Mouse (Mus musculus) forebrain, embryonic 10.5 days (tissue): ENCODE data around the gene Phgr1. TPM values are rescaled to one million over a fixed set of nuclear protein-coding genes. Genes with fewer than 3 reads are reported as not detected.
A peak's percentile ranks its signal among the peaks of the same experiment; 100 is the strongest.

Experiments used
- DNase-seq: peaks from one replicate; pipeline ENCODE4 v3.0.0-alpha.2; 2017; ENCODE audit warnings: low spot score; ENCODE audit errors: extremely low spot score
- H3K27ac ChIP-seq: fragments of 300-500 bp; sonication (generic); 2 replicates; pipeline ENCODE4 v1.5.1; 2016; ENCODE audit warnings: mild to moderate bottlenecking
- H3K27me3 ChIP-seq: fragments of 300-500 bp; sonication (generic); 2 replicates; pipeline ENCODE4 v1.6.1; 2016; ENCODE audit warnings: mild to moderate bottlenecking; ENCODE audit not compliant: poor library complexity, severe bottlenecking
- H3K36me3 ChIP-seq: fragments of 300-500 bp; sonication (generic); replicated peaks from 2 replicates; pipeline ENCODE4 v1.6.1; 2016; ENCODE audit warnings: mild to moderate bottlenecking, moderate library complexity
- H3K4me1 ChIP-seq: fragments of 300-500 bp; sonication (generic); 2 replicates; pipeline ENCODE4 v1.6.1; 2016
- H3K4me3 ChIP-seq: fragments of 300-500 bp; sonication (generic); 2 replicates; pipeline ENCODE4 v1.5.1; 2016; ENCODE audit warnings: mild to moderate bottlenecking, moderate library complexity
- H3K9me3 ChIP-seq: fragments of 300-500 bp; sonication (generic); 2 replicates; pipeline ENCODE4 v1.6.1; 2016; ENCODE audit warnings: mild to moderate bottlenecking, moderate library complexity
- WGBS: fragments of 180-500 bp; shearing (Covaris S2); methylation state at CpG from one replicate; pipeline ENCODE4 v1.1.7; 2016; 5-methylcytosine and 5-hydroxymethylcytosine counted together
- polyA plus RNA-seq: library from polyadenylated mRNA; unstranded; fragments of >200 nt; fragmentation: Nextera tagmentation; extraction: Ambion mirVana; gene quantifications from 2 replicates; pipeline ENCODE4 v1.2.1, GENCODE M21; 2016

Gene Phgr1
- polyA plus RNA-seq, 1 experiment from 2014 or later: not detected

- no peaks in the 10 kb centered on the region for H3K27me3 ChIP-seq
- peak within 1 kb of the TSS; percentile 88 for H3K4me3 ChIP-seq
- H3K4me1 ChIP-seq: peaks cover 27% of the 10 kb centered on the region
- no peaks in the 10 kb centered on the region for H3K9me3 ChIP-seq
- under 1% methylated on average over 49 of the region's 49 CpGs for WGBS
- H3K36me3 ChIP-seq: peaks cover 39% of the 10 kb centered on the region
- DNase-seq: peak; percentile 90
- H3K27ac ChIP-seq: peak within 1 kb of the TSS; percentile 97
Observed at GRCm38 (mm10) chr2:118813981-118814836, 41.6 kb downstream of the Phgr1 start, which contains the start of gene Knstrn. Gene Knstrn, plus strand, starts transcription at chr2:118814003.

GRCm38 (mm10) chr2:118822800-118823199, 50.2 kb downstream of the Phgr1 start:
- Histone ChIP-seq H3K27ac (no peak overlapping the region), H3K4me3 (no peak overlapping the region), H3K36me3 (peaks cover 93% of the 10 kb centered on the region), H3K9me3 (peaks cover 24% of the 10 kb centered on the region; the same call in 1 of the 2 replicates), H3K4me1 (no peaks in the 10 kb centered on the region), H3K27me3 (no peaks in the 10 kb centered on the region)
- WGBS: 92% methylated on average over 5 of the region's 5 CpGs
- no peak for DNase-seq

GRCm38 (mm10) chr2:118824396-118824795, 51.8 kb downstream of the Phgr1 start:
- DNase-seq: no peak
- 94% methylated on average over 4 of the region's 4 CpGs for WGBS
- Histone ChIP-seq H3K27me3 (no peaks in the 10 kb centered on the region), H3K4me1 (no peaks in the 10 kb centered on the region), H3K27ac (no peak overlapping the region), H3K9me3 (peaks cover 24% of the 10 kb centered on the region; the same call in 1 of the 2 replicates), H3K4me3 (no peak overlapping the region), H3K36me3 (peaks cover 93% of the 10 kb centered on the region)

Other genes starting within 250 kb of the Phgr1 start
- 3.8 and 4.5 TPM in 2 replicates for gene Bmf, start 223.1 kb upstream of the Phgr1 start, polyA plus RNA-seq
- gene Bub1b, start 174.6 kb upstream of the Phgr1 start, polyA plus RNA-seq: 168 and 179 TPM in 2 replicates
- 0.52 and 1.6 TPM in 2 replicates for gene Pak6, start 109.5 kb upstream of the Phgr1 start, polyA plus RNA-seq
- gene Ankrd63, start 68.8 kb upstream of the Phgr1 start, polyA plus RNA-seq: not detected in 2 replicates
- 0.38 and 0.46 TPM in 2 replicates for gene Plcb2, start 44.3 kb upstream of the Phgr1 start, polyA plus RNA-seq
- 19.8 and 21.7 TPM in 2 replicates for gene Inafm2, start 27.0 kb upstream of the Phgr1 start, polyA plus RNA-seq
- 0.53 and 0.64 TPM in 2 replicates for gene Ccdc9b, start 10.1 kb upstream of the Phgr1 start, polyA plus RNA-seq
- gene Disp2, start 7.0 kb downstream of the Phgr1 start, polyA plus RNA-seq: 1.0 and 1.2 TPM in 2 replicates
- 173 and 180 TPM in 2 replicates for gene Knstrn, start 41.2 kb downstream of the Phgr1 start, polyA plus RNA-seq
- 66.2 and 67.7 TPM in 2 replicates for gene Ivd, start 89.2 kb downstream of the Phgr1 start, polyA plus RNA-seq
- 3.6 and 4.1 TPM in 2 replicates for gene Bahd1, start 127.6 kb downstream of the Phgr1 start, polyA plus RNA-seq
- 13.8 and 14.5 TPM in 2 replicates for gene Chst14, start 153.7 kb downstream of the Phgr1 start, polyA plus RNA-seq